Mouse (Mus musculus) heart, embryonic 14.5 days (tissue): ENCODE results near the gene Fgf6. TPM values are rescaled to one million over a fixed set of nuclear protein-coding genes. Genes with fewer than 3 reads are reported as not detected.

Experiments used
- ATAC-seq: fragments of 200-750 bp; cut with Nextera tagmentation; 2 replicates; pipeline ENCODE4 v1.8.0; 2017; ENCODE audit warnings: low read depth, moderate TSS enrichment; ENCODE audit not compliant: insufficient number of reproducible peaks, insufficient read depth, low FRiP score
- H3K27ac ChIP-seq, 2 experiments: fragments of 200-500 bp in 1 of 2; fragments of 300-500 bp in 1 of 2; sonication (generic) in 1 of 2; replicated peaks in 1 of 2; 2 replicates each; pipeline ENCODE4 v1.5.1; 2012 to 2014; ENCODE audit warnings: low read depth in 2 of 2, low read length in 2 of 2, control low read depth in 1 of 2, mild to moderate bottlenecking in 1 of 2, mixed read lengths in 1 of 2; ENCODE audit not compliant: control insufficient read depth in 1 of 2, insufficient read depth in 1 of 2
- H3K27me3 ChIP-seq: fragments of 300-500 bp; sonication (generic); 2 replicates; pipeline ENCODE4 v1.6.1; 2014; ENCODE audit warnings: mild to moderate bottlenecking, low read length, control low read depth; ENCODE audit not compliant: control insufficient read depth, insufficient read depth
- H3K36me3 ChIP-seq: fragments of 300-500 bp; sonication (generic); 2 replicates; pipeline ENCODE4 v1.6.1; 2014; ENCODE audit warnings: mild to moderate bottlenecking, control low read depth, low read length, mixed read lengths; ENCODE audit not compliant: control insufficient read depth, insufficient read depth
- H3K4me1 ChIP-seq, 2 experiments: fragments of 200-500 bp in 1 of 2; fragments of 300-500 bp in 1 of 2; sonication (generic) in 1 of 2; 2 replicates each; pipeline ENCODE4 v1.6.1; 2012 to 2014; ENCODE audit warnings: low read length in 2 of 2, control low read depth in 1 of 2, mixed read lengths in 1 of 2; ENCODE audit not compliant: control insufficient read depth in 2 of 2, insufficient read depth in 2 of 2
- H3K4me2 ChIP-seq: fragments of 300-500 bp; sonication (generic); 2 replicates; pipeline ENCODE4 v1.6.1; 2014; ENCODE audit warnings: mild to moderate bottlenecking, low read length
- H3K4me3 ChIP-seq, 2 experiments: fragments of 200-500 bp in 1 of 2; fragments of 300-500 bp in 1 of 2; sonication (generic) in 1 of 2; 2 replicates each; pipeline ENCODE4 v1.5.1; 2012 to 2014; ENCODE audit warnings: low read length in 2 of 2, mild to moderate bottlenecking in 2 of 2, control low read depth in 1 of 2, low read depth in 1 of 2, moderate library complexity in 1 of 2; ENCODE audit not compliant: control insufficient read depth in 1 of 2, insufficient read depth in 1 of 2
- H3K9ac ChIP-seq: fragments of 300-500 bp; sonication (generic); 2 replicates; pipeline ENCODE4 v1.6.1; 2014; ENCODE audit warnings: mild to moderate bottlenecking, low read length
- H3K9me3 ChIP-seq: fragments of 300-500 bp; sonication (generic); 2 replicates; pipeline ENCODE4 v1.6.1; 2016; ENCODE audit warnings: low read length, control low read depth; ENCODE audit not compliant: control insufficient read depth
- WGBS: fragments of 180-500 bp; shearing (Covaris S2); extraction: QIAGEN DNeasy Blood & Tissue Kit; methylation state at CpG from one replicate; pipeline ENCODE4 v1.1.7; 2014; 5-methylcytosine and 5-hydroxymethylcytosine counted together
- polyA plus RNA-seq: library from polyadenylated mRNA; unstranded; fragments of >200 nt; fragmentation: Nextera tagmentation; extraction: Ambion mirVana; gene quantifications from 2 replicates; pipeline ENCODE4 v1.2.1, GENCODE M21; 2014

Fgf6 gene
- polyA plus RNA-seq = 0.11 and 0.14 TPM in 2 replicates

DNA sequence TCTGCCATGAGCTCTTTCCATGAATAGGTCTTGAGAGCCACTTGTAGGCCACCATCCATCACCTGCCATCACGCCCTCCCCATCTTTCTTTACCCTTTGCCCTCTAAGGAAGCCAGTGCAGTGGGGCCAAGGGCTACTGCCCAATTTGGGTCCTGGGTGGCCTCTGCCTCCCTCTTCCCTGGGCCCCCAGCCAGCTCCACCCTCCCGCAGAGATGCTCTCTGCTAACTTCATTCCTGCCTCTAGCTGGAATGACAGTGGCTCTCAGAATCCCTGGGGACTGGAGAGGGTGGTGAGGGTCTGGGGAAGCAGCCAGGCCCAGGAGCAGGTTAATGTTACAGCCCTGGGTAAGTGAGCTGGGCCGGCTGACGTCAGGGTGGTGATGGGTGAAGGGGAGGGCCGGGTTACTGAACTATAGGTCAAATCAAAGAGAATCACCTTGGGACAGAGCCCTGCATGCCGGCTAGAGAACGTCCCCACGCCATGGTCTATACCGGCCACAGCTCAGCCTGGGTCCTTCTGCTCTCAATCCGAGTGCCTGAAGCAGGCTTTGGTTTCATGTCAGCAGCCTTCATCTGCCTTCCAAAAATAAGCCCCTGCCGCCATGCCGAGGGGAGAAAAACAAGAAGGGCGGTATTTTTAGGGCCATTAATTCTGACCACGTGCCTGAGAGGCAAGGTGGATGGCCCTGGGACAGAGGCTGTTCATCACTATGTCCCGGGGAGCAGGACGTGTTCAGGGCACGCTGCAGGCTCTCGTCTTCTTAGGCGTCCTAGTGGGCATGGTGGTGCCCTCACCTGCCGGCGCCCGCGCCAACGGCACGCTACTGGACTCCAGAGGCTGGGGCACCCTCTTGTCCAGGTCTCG, at the start of gene Fgf6:
TSS of gene Fgf6 (plus strand) at position 681 of the 865 bp plus-strand sequence.
- H3K4me3 ChIP-seq = no peak within 1 kb of the TSS

DNA sequence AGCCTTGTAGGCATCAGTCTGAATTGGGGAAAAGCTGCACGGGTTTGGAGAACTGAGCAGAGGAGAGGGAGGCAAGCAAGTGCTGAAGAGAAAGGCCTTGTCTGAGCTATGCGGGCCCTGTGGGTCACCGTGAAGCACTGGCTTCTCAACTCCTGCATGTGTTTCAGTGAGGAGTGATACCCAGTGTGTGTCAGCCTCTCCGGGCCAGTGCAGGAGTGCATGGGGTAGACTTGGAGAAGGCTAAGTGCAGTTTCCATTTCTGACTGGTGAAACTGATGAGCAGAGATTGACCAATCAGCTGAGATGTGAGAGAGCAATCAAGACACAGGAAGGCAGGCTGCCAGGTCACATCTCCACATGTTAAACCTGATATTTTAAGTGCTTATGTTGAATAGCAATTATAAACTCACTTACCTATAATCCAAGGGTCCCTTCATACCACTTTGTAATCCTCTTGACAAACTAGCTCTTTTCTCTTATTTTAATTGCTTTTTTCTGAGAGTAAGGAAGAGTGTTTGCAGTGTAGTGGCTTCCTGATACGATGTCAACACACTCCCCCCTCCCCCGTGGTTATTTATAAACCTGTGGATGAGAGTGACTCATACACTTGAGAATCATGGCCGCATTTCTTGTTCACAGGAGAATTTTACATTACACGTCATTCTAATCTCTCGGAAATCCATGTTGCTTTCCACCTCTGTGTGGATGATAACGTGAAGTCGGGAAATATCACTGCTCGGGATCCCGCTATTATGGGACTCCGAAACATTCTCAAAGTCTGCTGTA, 49.0 kb upstream of the Fgf6 start:
- H3K9ac ChIP-seq = no peak overlapping the region

More for the DNA sequence above, at the start of gene Fgf6:
- Histone ChIP-seq H3K36me3 (no peaks in the 10 kb centered on the region), H3K4me2 (peak within 1 kb of the TSS; percentile 23), H3K27me3 (no peaks in the 10 kb centered on the region), H3K9ac (no peak within 1 kb of the TSS), H3K9me3 (no peaks in the 10 kb centered on the region), H3K4me1 (peaks cover 16% of the 10 kb centered on the region in 2 experiments), H3K27ac (no peak within 1 kb of the TSS)
- 54% methylated on average over 26 of the region's 26 CpGs for WGBS
- ATAC-seq = no peak; the same call in 1 of the 2 replicates

DNA sequence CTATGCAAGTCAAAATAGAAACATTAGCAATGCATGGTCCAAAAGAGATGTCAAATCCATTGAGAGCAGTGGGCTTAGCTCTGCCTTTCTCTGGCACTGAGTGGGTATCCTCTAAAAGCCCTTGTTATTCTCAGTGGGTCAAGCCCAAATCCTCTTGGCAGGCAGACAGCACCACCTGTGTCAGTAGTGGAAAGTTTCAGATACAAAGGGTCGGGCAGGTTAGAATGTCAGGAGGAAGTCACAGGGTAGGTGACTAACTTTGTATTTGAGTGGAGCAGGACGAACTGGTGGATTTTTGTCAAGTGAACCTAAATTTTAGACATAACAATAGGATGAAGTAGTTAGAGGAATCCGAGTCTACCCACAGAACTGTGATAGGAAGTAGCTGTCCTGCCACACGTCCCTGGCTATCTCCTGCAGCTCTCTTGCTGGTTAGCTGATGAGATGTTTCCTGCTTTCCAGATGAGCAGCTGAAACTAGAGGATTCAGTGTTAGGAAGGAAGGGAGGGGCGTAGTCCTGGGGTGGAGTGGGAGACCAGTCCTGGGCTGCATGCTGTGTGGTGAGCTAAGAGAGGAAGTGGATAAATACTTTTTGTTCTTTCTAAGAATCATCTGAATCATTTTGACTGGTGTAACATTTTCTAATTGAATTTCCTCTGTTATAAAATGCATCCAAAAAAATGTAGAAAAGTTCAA, 33.7 kb upstream of the Fgf6 start:
- 26% methylated on average over 5 of the region's 5 CpGs for WGBS
- Histone ChIP-seq H3K4me3 (no peak overlapping the region), H3K27me3 (no peaks in the 10 kb centered on the region), H3K9ac (no peak overlapping the region), H3K9me3 (no peaks in the 10 kb centered on the region), H3K36me3 (no peaks in the 10 kb centered on the region), H3K4me2 (no peak overlapping the region), H3K27ac (peak overlapping the region; percentile 42 to 50; a peak in 3 of 4 replicates), H3K4me1 (peaks cover 0 to 11% of the 10 kb centered on the region in 2 experiments; a peak in 1 of 4 replicates)
- no peak for ATAC-seq

More for the DNA sequence above, 49.0 kb upstream of the Fgf6 start:
- no peaks in the 10 kb centered on the region for H3K9me3 ChIP-seq
- peak overlapping the region; percentile 70 to 73 for H3K27ac ChIP-seq
- 22% methylated on average over 14 of the region's 14 CpGs for WGBS
- no peak for ATAC-seq
- no peak overlapping the region for H3K4me3 ChIP-seq
- peaks cover 12 to 27% of the 10 kb centered on the region in 2 experiments for H3K4me1 ChIP-seq
- peak overlapping the region; percentile 40 for H3K4me2 ChIP-seq
- no peaks in the 10 kb centered on the region for H3K27me3 ChIP-seq
- H3K36me3 ChIP-seq = peaks cover 27% of the 10 kb centered on the region

DNA sequence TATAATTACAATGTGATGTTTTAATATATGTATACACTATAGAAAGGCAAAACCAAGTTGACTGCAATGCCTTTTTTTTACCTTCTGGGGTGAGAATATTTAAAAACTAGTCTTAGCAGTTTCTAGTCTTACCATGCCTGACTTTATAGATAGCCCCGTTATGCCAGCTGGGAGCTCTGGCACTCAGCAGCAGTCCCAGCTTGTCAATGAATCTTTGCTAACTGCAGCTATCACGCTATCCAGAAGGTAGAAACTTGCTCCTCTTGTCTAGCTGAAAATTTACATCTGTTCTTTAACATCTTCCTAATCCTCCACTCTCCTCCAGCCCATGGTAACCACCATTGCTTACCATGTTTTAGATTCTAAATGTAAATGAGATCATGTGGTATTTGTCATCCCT, 21.7 kb upstream of the Fgf6 start:
- no peaks in the 10 kb centered on the region for H3K27me3 ChIP-seq
- H3K9ac ChIP-seq = no peak overlapping the region
- no peaks in the 10 kb centered on the region for H3K9me3 ChIP-seq
- no peak overlapping the region for H3K4me3 ChIP-seq
- H3K4me2 ChIP-seq = no peak overlapping the region
- 66% methylated on average over 2 of the region's 2 CpGs for WGBS
- no peaks in the 10 kb centered on the region for H3K4me1 ChIP-seq
- no peak overlapping the region for H3K27ac ChIP-seq
- no peak for ATAC-seq
- H3K36me3 ChIP-seq = no peaks in the 10 kb centered on the region

DNA sequence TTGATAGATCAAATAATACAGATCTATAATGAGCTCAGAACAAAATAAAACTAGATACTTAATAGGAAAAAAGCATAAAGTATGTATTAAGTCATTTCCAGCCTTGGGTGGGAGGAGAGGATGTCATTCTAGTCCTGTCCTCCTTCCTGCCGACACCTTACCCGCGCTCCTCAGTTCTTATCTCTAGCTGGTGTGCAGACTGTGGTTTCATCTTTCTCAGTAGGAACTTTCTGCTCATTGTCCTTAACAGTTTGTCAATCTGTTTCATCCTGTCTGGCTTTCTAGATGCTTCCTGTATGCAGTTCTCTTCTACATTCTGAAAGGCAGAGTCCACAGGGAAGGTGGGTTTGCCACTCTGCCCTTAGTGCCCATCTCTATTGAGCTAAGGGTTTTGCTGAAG, 19.9 kb upstream of the Fgf6 start:
- no peak overlapping the region for H3K9ac ChIP-seq
- no peaks in the 10 kb centered on the region for H3K4me1 ChIP-seq
- no peak for ATAC-seq
- H3K27me3 ChIP-seq = no peaks in the 10 kb centered on the region
- 36% methylated on average over 3 of the region's 3 CpGs for WGBS
- no peak overlapping the region for H3K4me3 ChIP-seq
- no peak overlapping the region for H3K27ac ChIP-seq
- H3K9me3 ChIP-seq = no peaks in the 10 kb centered on the region
- no peak overlapping the region for H3K4me2 ChIP-seq
- no peaks in the 10 kb centered on the region for H3K36me3 ChIP-seq

DNA sequence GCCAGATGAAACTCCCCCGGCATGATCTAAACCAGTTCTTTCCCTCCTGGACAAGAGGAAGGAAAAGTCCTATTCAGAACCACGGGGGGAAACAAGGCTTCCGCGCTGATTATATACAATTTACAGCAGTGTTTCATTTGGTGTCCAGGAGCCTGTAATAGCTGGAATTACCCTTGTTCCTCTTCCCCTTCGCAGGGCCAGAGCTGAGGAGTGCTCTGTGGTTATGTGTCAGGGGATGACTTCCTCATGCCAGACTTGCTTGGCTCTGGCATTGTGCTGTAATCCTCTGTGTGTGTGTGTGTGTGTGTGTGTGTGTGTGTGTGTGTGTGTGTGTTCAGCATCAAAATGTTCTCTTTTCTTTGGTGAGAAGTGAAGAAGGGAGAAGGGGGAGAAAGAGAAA, 19.0 kb upstream of the Fgf6 start:
- Histone ChIP-seq H3K4me1 (no peaks in the 10 kb centered on the region), H3K9ac (no peak overlapping the region), H3K27ac (peak overlapping the region; percentile 1 to 44; a peak in 1 of 4 replicates), H3K27me3 (no peaks in the 10 kb centered on the region), H3K36me3 (no peaks in the 10 kb centered on the region), H3K4me3 (no peak overlapping the region), H3K4me2 (no peak overlapping the region), H3K9me3 (no peaks in the 10 kb centered on the region)
- 63% methylated on average over 5 of the region's 5 CpGs for WGBS
- ATAC-seq = no peak

DNA sequence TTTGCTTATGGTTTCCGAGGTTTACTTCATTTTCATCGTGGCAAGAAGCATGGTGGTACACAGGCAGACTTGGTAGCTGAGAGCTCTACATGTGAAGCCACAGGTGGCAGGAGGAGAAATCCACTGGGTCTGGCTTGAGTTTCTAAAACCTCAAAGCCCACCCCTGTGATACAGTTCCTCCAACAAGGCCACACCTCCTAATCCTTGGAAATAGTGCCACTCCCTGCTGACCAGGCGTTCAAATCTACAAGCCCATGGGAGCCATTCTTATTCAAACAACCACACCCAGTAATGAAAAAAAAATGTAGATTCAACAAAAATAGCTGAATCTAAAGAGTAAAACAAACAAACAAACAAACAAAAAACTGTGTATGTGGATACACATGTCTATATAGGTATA, 9.7 kb upstream of the Fgf6 start:
- H3K4me2 ChIP-seq = no peak overlapping the region
- 90% methylated on average over 3 of the region's 3 CpGs for WGBS
- H3K27ac ChIP-seq = no peak overlapping the region
- H3K4me3 ChIP-seq = no peak overlapping the region
- H3K4me1 ChIP-seq = no peaks in the 10 kb centered on the region; a peak in 1 of 4 replicates
- H3K9ac ChIP-seq = no peak overlapping the region
- no peaks in the 10 kb centered on the region for H3K36me3 ChIP-seq
- no peak for ATAC-seq
- H3K27me3 ChIP-seq = no peaks in the 10 kb centered on the region
- H3K9me3 ChIP-seq = no peaks in the 10 kb centered on the region
